Mouse (Mus musculus): ENCODE results near the gene Pitx1. TPM values are rescaled to one million over a fixed set of nuclear protein-coding genes. Genes with fewer than 3 reads are reported as not detected.

The Pitx1 gene
- polyA plus RNA-seq, 2 experiments, result 59.5 to 63.1 TPM

DNA sequence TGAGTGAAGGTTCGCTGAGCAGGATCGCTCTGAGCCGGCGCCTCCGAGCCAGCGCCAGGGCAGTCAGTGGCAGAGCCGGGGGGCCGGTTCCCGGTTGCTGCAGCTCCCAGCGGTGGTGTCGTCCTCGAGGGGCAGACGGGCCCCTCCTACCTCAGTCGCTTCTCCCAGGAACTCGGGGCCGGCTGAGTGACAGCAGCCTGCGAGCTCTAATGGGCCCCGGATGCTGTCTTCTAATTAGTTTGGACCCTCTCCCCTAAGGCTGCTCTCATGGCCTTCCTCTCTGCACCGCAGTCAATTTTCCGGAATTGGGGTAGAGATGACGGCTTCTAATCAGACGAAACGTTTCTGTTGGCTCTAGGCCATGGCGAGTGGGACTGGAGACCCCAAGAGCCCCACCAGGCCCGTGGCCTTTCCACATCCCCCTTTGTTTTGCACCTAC is 4.3 kb downstream of the Pitx1 start:
- Histone ChIP-seq H3K4me1 (ENCODE audit: control insufficient read depth, insufficient read depth, low read length) (peaks cover 19% of the 10 kb centered on the region), H3K27me3 (ENCODE audit: control insufficient read depth, insufficient read depth, low read length) (peaks cover 86% of the 10 kb centered on the region), H3K27ac (replicated peaks; ENCODE audit: low read depth, low read length) (peak overlapping the region; percentile 93), H3K36me3 (ENCODE audit: control insufficient read depth, insufficient read depth, low read length) (peaks cover 16% of the 10 kb centered on the region), H3K4me2 (replicated peaks; ENCODE audit: low read depth, low read length, severe bottlenecking) (peak overlapping the region; percentile 66), H3K9ac (ENCODE audit: low read depth, low read length, severe bottlenecking) (peak overlapping the region; percentile 92), H3K9me3 (ENCODE audit: control insufficient read depth, low read length) (no peaks in the 10 kb centered on the region), H3K4me3 (replicated peaks; ENCODE audit: low read length) (peak overlapping the region; percentile 67)
- no peak for TF ChIP-seq POLR2A (IDR thresholded peaks at IDR 0.05; ENCODE audit: borderline replicate concordance, extremely low read depth, insufficient read depth, insufficient read length)
- ATAC-seq (ENCODE audit: low FRiP score, low read depth) (no peak; the same call in 1 of the 2 replicates), DNase-seq (ENCODE audit: low spot score) (no peak)
- WGBS, result 4% methylated on average over 25 of the region's 25 CpGs

DNA sequence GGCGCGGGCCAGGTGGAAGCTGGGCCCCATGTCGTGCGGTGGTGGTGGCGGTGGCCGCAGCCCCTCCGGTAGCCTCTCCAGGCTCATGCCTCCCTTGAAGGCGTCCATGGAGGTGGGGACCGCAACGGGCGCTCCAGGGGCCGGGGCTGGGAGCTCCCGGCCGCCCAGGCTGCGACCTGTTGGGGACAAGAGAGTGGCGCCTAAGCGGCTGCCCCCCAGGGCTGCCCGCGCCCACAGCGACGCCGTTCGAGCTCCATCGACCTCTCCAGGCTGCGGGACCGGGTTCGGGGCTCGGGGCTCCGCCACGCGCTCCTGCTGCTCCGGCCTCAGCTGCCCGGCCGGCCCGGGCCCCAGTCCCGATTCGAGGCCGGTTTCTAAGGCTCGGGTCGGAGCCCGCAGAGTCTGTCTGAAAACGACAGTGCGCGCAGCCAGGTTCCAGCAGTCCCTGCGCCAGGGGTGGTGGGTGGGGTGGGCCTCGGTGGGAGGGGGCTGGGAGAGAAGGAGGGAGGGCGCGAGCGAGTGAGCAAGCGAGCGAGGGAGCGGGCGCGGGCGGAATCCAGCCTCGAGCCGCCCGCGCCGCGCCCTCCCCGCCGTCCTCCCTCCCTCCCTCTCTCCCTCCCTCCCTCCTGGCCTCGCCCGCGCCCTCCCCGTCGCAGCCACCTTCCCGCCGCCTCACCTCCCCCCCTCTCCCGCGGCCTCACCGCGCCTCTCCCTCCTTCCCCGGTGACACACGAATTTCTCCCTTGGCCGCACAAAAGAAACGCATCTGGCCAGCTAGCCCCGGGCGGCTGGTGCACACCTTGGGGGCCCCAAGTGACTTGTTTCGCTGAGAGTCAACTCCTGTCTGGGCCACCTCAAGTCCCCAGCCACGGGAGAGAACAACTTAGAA is 4.9 kb downstream of the Pitx1 start:
- peak overlapping the region; percentile 66 for H3K4me2 ChIP-seq (replicated peaks; ENCODE audit: low read depth, low read length, severe bottlenecking)
- DNase-seq (ENCODE audit: low spot score) (peak; percentile 79), ATAC-seq (ENCODE audit: low FRiP score, low read depth) (peak; percentile 69)
- H3K9ac ChIP-seq (ENCODE audit: low read depth, low read length, severe bottlenecking), result peak overlapping the region; percentile 92
- WGBS, result 2% methylated on average over 40 of the region's 82 CpGs
- no peaks in the 10 kb centered on the region for H3K9me3 ChIP-seq (ENCODE audit: control insufficient read depth, low read length)
- H3K27ac ChIP-seq (replicated peaks; ENCODE audit: low read depth, low read length), result peak overlapping the region; percentile 93
- peaks cover 84% of the 10 kb centered on the region for H3K27me3 ChIP-seq (ENCODE audit: control insufficient read depth, insufficient read depth, low read length)
- peak overlapping the region; percentile 67 for H3K4me3 ChIP-seq (replicated peaks; ENCODE audit: low read length)
- TF ChIP-seq POLR2A (IDR thresholded peaks at IDR 0.05; ENCODE audit: borderline replicate concordance, extremely low read depth, insufficient read depth, insufficient read length), result no peak
- peaks cover 19% of the 10 kb centered on the region for H3K36me3 ChIP-seq (ENCODE audit: control insufficient read depth, insufficient read depth, low read length)
- peaks cover 19% of the 10 kb centered on the region for H3K4me1 ChIP-seq (ENCODE audit: control insufficient read depth, insufficient read depth, low read length)

DNA sequence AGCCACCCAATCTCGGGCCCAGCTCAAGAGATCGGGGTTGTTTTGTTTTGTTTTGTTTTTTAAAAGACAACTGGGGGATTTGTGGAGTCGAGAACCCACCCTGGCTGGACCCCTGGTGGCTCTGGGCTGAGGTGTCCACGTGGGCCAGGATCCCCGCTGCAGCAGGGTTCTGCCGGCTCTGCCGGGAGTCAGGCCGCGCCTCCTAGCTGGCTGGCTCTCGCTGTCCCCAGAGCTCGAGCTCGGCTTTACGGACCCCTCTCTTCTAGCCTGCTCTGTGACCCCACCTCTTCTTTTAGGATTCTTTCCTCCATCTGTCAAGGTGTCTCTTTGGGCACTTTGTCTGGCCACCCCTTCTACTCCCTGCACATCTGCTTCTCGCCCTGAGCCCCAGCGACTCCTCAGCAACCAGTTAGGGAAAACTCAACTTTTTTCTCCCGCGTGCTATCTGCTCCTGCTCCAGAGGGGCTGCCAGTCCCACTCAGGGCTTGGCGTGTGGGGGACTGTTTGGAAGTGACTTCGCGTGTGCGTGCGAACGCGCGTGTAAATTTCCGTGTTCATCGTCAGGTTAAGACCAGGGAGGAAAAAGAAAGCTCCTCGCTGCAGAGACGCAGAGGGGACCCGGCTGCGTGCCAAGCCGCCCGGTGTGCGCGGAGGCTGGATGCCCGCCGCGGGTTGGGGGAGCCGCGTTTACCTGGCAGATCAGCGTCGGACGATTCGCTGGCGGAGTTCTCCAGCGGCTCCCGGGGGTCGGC is 5.7 kb downstream of the Pitx1 start:
- no peaks in the 10 kb centered on the region for H3K9me3 ChIP-seq (ENCODE audit: control insufficient read depth, low read length)
- peaks cover 27% of the 10 kb centered on the region for H3K36me3 ChIP-seq (ENCODE audit: control insufficient read depth, insufficient read depth, low read length)
- H3K4me3 ChIP-seq (replicated peaks; ENCODE audit: low read length), result peak overlapping the region; percentile 67
- WGBS, result 1% methylated on average over 48 of the region's 48 CpGs
- H3K4me1 ChIP-seq (ENCODE audit: control insufficient read depth, insufficient read depth, low read length), result peaks cover 23% of the 10 kb centered on the region
- no peak for ATAC-seq (ENCODE audit: low FRiP score, low read depth)
- peak overlapping the region; percentile 66 for H3K4me2 ChIP-seq (replicated peaks; ENCODE audit: low read depth, low read length, severe bottlenecking)
- H3K27ac ChIP-seq (replicated peaks; ENCODE audit: low read depth, low read length), result peak overlapping the region; percentile 93
- no peak for TF ChIP-seq POLR2A (IDR thresholded peaks at IDR 0.05; ENCODE audit: borderline replicate concordance, extremely low read depth, insufficient read depth, insufficient read length)
- peak overlapping the region; percentile 92 for H3K9ac ChIP-seq (ENCODE audit: low read depth, low read length, severe bottlenecking)
- peaks cover 84% of the 10 kb centered on the region for H3K27me3 ChIP-seq (ENCODE audit: control insufficient read depth, insufficient read depth, low read length)
- no peak for DNase-seq (ENCODE audit: low spot score)

DNA sequence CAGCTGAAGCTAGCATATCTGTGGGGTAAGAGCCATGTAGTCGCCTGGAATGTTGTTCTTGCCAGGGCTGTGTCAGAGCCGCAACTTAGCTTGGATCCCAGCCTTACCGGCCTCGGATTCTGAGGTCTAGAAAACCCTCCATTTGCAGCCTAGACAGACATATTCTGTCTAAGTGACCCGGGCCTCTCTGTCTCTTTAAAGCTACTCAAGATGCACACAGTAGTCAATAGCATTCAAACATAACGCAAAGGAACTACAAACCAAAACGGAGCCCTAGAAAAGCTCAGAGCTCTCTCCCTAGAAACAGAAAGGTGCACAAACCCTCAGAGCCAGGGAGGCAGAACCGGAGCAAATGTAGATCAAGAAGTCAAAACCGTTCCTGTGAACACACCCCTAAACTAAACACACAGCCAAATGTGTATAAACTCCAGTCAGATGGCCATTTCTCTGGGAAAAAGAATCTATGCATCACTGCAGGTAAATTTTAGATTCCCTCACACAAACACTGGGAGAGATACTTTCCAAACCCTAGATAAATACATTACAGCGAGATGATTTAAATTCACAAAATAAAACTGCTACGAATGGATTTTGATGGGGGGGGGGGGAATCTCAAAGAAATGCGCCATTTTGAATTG is 6.9 kb downstream of the Pitx1 start:
- Histone ChIP-seq H3K27ac (replicated peaks; ENCODE audit: low read depth, low read length) (peak overlapping the region; percentile 73), H3K4me3 (replicated peaks; ENCODE audit: low read length) (peak overlapping the region; percentile 67), H3K4me1 (ENCODE audit: control insufficient read depth, insufficient read depth, low read length) (peaks cover 33% of the 10 kb centered on the region), H3K27me3 (ENCODE audit: control insufficient read depth, insufficient read depth, low read length) (peaks cover 86% of the 10 kb centered on the region), H3K36me3 (ENCODE audit: control insufficient read depth, insufficient read depth, low read length) (peaks cover 35% of the 10 kb centered on the region), H3K9me3 (ENCODE audit: control insufficient read depth, low read length) (no peaks in the 10 kb centered on the region), H3K4me2 (replicated peaks; ENCODE audit: low read depth, low read length, severe bottlenecking) (peak overlapping the region; percentile 66), H3K9ac (ENCODE audit: low read depth, low read length, severe bottlenecking) (peak overlapping the region; percentile 92)
- no peak for TF ChIP-seq POLR2A (IDR thresholded peaks at IDR 0.05; ENCODE audit: borderline replicate concordance, extremely low read depth, insufficient read depth, insufficient read length)
- no peak for DNase-seq (ENCODE audit: low spot score)
- WGBS, result 7% methylated on average over 12 of the region's 12 CpGs
- ATAC-seq (ENCODE audit: low FRiP score, low read depth), result no peak
